Mouse (Mus musculus): ENCODE measurements at regions not wholly inside any gene's neighbourhood (a gene's known extent, or its start where the extent isn't known, plus 50 kb on each side); places are given as distances from the start of the nearest gene placed in this dataset.

DNA sequence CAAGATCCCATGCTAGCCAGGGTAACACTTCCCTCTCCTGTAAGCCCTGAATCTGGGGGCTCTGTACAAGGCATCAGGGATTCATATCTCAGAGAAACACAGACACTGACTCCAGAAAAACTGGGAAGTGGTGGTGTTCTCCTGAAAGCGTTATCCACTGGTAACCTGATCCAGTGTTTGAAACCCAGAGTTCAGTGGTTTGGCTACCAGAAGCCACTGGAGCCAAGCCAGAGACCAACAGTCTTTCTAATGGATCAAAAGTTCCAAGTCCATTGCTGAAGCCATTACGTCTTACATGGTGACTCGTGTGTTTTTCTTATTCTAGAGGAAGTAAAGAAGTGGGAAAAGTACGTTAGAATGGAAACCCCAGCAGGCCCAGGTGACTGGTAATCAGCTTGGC, 125.6 kb downstream of the Dad1 start:
- TF ChIP-seq ZC3H11A (IDR thresholded peaks at IDR 0.05; ENCODE audit: borderline replicate concordance, low read depth, low read length): no peak
- no peak for TF ChIP-seq CHD2 (IDR thresholded peaks at IDR 0.05; ENCODE audit: low read depth, low read length)
- TF ChIP-seq MAFK (IDR thresholded peaks at IDR 0.05; ENCODE audit: insufficient read depth, low read depth, low read length): no peak
- TF ChIP-seq ZNF384 (IDR thresholded peaks at IDR 0.05; ENCODE audit: low read depth, low read length): no peak

Measured in ES-E14 (cell line).